8 mouse cellular contexts compared by ENCODE assay signal in the genomic region with DNA sequence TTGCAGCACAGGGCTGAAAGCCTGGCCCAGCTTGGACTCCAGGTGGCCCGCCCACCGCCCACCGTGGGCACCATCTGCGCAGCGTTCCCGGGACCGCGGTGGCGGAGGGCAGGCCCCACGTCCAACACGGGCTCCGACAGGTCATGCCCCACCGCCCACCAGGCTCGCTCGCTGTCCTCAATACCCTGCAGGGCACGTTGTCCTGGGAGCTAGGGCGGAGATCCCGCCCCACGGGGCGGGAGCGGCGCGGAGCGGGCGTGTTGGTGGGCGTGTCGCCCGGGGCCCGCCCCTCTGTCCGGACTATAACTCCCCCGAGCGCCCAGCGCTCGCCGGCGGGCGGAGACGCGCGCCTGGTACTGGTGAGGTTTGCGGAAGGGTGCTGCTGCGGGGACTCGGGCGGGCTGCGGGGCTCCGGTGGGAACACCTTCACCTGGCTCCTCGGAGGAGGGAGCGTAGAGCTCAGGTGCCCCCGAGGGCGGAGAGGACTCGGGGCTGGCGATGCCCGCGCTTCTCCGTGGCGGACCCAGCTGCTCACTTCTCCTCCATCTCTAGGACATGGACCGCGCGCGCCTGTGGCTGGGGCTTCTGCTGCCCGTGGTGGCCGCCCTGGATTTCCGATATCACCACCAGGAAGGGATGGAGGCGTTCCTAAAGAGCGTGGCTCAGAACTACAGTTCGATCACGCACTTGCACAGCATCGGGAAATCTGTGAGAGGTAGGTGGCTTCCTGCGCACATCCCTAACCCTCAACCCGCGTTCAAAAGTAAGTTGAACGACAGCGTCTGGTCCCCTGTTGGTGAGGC. TPM values are rescaled to one million over a fixed set of nuclear protein-coding genes. Genes with fewer than 3 reads are reported as not detected.
DNase-seq lines count a peak whose midpoint lies in the region; ATAC-seq and TF ChIP-seq lines count a peak whose summit lies in the region.

A gene (plus strand): TSS at position 332 of the 803 bp plus-strand sequence.

- peak within 1 kb of the TSS; percentile 40; the same call in 1 of the 2 replicates for H3K9ac ChIP-seq in hindbrain, embryonic 14.5 days

- peak; percentile 92 for DNase-seq in Muller cell, postnatal 12 days (ENCODE audit: inconsistent ontology term)
- DNase-seq in cerebellum, adult 8-10 months: peak; percentile 3
- DNase-seq in gastrocnemius, adult 2 months: peak; percentile 80
- peak; percentile 43 for DNase-seq in hindbrain, embryonic 14.5 days (ENCODE audit: low spot score)
- peak; percentile 53 to 66 for DNase-seq in layer of hippocampus, postnatal 36 days
- peak; percentile 20 for DNase-seq in right cerebral cortex, adult 18-20 months
- DNase-seq in urinary bladder, postnatal 36 days (ENCODE audit: low spot score in 2 of 2): peak; percentile 74 to 76

- no peak for TF ChIP-seq CTCF in gastrocnemius, adult 2 months (IDR thresholded peaks at IDR 0.05)

- under 1% methylated on average over 63 of the region's 73 CpGs for WGBS in hindbrain, embryonic 14.5 days

- peaks cover 11% of the 10 kb centered on the region; the same call in 1 of the 2 replicates for H3K4me1 ChIP-seq in hindbrain, embryonic 14.5 days (replicated peaks; ENCODE audit: control insufficient read depth, insufficient read depth, low read length)
- peaks cover 14% of the 10 kb centered on the region for H3K4me1 ChIP-seq in megakaryocyte, embryonic 14.5 days

- intact Hi-C loops in gastrocnemius, adult 2 months (cut with DNase I): loop anchor here (1.0 kb wide), 1 partner anchor 30 kb away; no protein-coding TSS in a partner anchor

- H3K27me3 ChIP-seq in hindbrain, embryonic 14.5 days (ENCODE audit: control insufficient read depth, insufficient read depth, low read length): peaks cover 53% of the 10 kb centered on the region
- peaks cover 61% of the 10 kb centered on the region for H3K27me3 ChIP-seq in megakaryocyte, embryonic 14.5 days (replicated peaks)

- no peaks in the 10 kb centered on the region for H3K9me3 ChIP-seq in hindbrain, embryonic 14.5 days (ENCODE audit: control insufficient read depth, low read length)
- peaks cover 17% of the 10 kb centered on the region; the same call in 1 of the 2 replicates for H3K9me3 ChIP-seq in megakaryocyte, embryonic 14.5 days

- H3K4me3 ChIP-seq in gastrocnemius, adult 2 months: peak within 1 kb of the TSS; percentile 73
- H3K4me3 ChIP-seq in hindbrain, embryonic 14.5 days (replicated peaks; ENCODE audit: low read length): peak within 1 kb of the TSS; percentile 50
- H3K4me3 ChIP-seq in megakaryocyte, embryonic 14.5 days (replicated peaks): peak within 1 kb of the TSS; percentile 92

- no peaks in the 10 kb centered on the region for H3K36me3 ChIP-seq in hindbrain, embryonic 14.5 days (replicated peaks; ENCODE audit: control insufficient read depth, insufficient read depth)
- H3K36me3 ChIP-seq in megakaryocyte, embryonic 14.5 days (replicated peaks; ENCODE audit: low read length): no peaks in the 10 kb centered on the region

- peak within 1 kb of the TSS; percentile 61 for H3K27ac ChIP-seq in gastrocnemius, adult 2 months
- H3K27ac ChIP-seq in hindbrain, embryonic 14.5 days: no peak within 1 kb of the TSS

- H3K4me2 ChIP-seq in hindbrain, embryonic 14.5 days (replicated peaks): peak within 1 kb of the TSS; percentile 94

- peak; percentile 84 for ATAC-seq in hindbrain, embryonic 14.5 days (ENCODE audit: low FRiP score)

RNA-seq across cellular contexts. Expression of the gene that starts here (rescaled TPM):
- 1 to 10 TPM; 2.2 to 2.9 TPM for total RNA-seq in gastrocnemius, adult 2 months (2021)
- polyA plus RNA-seq in hindbrain, embryonic 14.5 days (2014; fragmentation: Nextera tagmentation; extraction: Ambion mirVana): 2.8 and 3.0 TPM in 2 replicates
- total RNA-seq in layer of hippocampus, postnatal 36 days (2021): 1 to 10 TPM; 9.1 to 9.4 TPM
- polyA plus RNA-seq in megakaryocyte, embryonic 14.5 days (2012; ENCODE audit: insufficient read depth, low replicate concordance): 0.31 TPM in 1 of 2 replicates, not detected in the other

Comparison
In these comparisons a context has a peak if more than half of its experiments do, and no peak if none do; other contexts are left out.
1. DNase-seq: peak in every context shown above with its lines; median percentile 92 in Muller cell, postnatal 12 days; 80 in gastrocnemius, adult 2 months; 75 in urinary bladder, postnatal 36 days; 60 in layer of hippocampus, postnatal 36 days; 43 in hindbrain, embryonic 14.5 days; 20 in right cerebral cortex, adult 18-20 months; 3 in cerebellum, adult 8-10 months.